Mouse (Mus musculus) ES-E14 (cell line): ENCODE results near the gene Col24a1.

Experiments used
- CHD2 ChIP-seq: IDR thresholded peaks from 2 replicates; pipeline ENCODE4 v1.6.1; 2014; ENCODE audit warnings: mild to moderate bottlenecking, low read depth, low read length, inconsistent platforms
- HCFC1 ChIP-seq: IDR thresholded peaks from 2 replicates; pipeline ENCODE4 v1.6.1; 2012; ENCODE audit warnings: low read length, inconsistent platforms, borderline replicate concordance; ENCODE audit not compliant: insufficient read depth
- MAFK ChIP-seq: IDR thresholded peaks from 2 replicates; pipeline ENCODE4 v1.6.1; 2014; ENCODE audit warnings: mild to moderate bottlenecking, low read depth, low read length, inconsistent platforms; ENCODE audit not compliant: insufficient read depth
- ZC3H11A ChIP-seq: IDR thresholded peaks from 2 replicates; pipeline ENCODE4 v1.6.1; 2012; ENCODE audit warnings: low read depth, mild to moderate bottlenecking, inconsistent platforms, low read length, borderline replicate concordance
- ZNF384 ChIP-seq: IDR thresholded peaks from 2 replicates; pipeline ENCODE4 v1.6.1; 2012; ENCODE audit warnings: low read depth, low read length, inconsistent platforms

DNA sequence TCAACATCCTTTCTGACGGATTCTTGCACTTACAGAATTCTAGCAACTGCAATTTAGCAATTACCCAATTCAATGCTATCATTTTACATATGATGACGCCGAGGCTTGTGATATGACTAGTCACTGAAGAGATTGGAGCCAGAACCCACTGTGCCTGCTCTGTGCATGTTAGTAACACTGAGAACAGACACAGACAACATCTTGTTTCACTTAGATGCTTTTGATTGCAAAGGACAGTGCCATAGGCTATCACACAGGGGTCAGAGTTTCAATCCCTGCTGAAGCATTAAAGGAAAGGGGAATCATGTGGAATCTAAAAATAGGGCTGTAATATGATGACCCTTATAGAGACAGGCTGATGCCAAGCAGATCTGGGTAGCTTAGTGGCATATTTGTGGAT, 41.8 kb downstream of the Col24a1 start:
- TF ChIP-seq MAFK (no peak), CHD2 (no peak), ZC3H11A (no peak), ZNF384 (no peak), HCFC1 (no peak)
